Mouse (Mus musculus): ENCODE measurements around the gene Cdc42ep1.

Gene Cdc42ep1

GRCm38 (mm10) chr15:78848467-78848866 is 6.0 kb downstream of the Cdc42ep1 start:
- DNase-seq (ENCODE audit: low spot score in 2 of 2), result peak; percentile 55 to 74

- no peak for DNase-seq (ENCODE audit: low spot score in 2 of 2)
Measured at GRCm38 (mm10) chr15:78849485-78849884, 7.1 kb downstream of the Cdc42ep1 start.

- no peak for DNase-seq (ENCODE audit: low spot score in 2 of 2)
Measured at GRCm38 (mm10) chr15:78850059-78850824, 7.8 kb downstream of the Cdc42ep1 start.

- DNase-seq (ENCODE audit: low spot score in 2 of 2), result no peak
Measured at GRCm38 (mm10) chr15:78850944-78851343, 8.5 kb downstream of the Cdc42ep1 start.

GRCm38 (mm10) chr15:78851505-78852153 is 9.2 kb downstream of the Cdc42ep1 start:
- DNase-seq (ENCODE audit: low spot score in 2 of 2), result peak; percentile 89 to 94

- no peak for DNase-seq (ENCODE audit: low spot score in 2 of 2)
Measured at GRCm38 (mm10) chr15:78855303-78855965, 13.0 kb downstream of the Cdc42ep1 start, which contains the start of gene Lgals2. Gene Lgals2 (minus strand): TSS chr15:78855529.

GRCm38 (mm10) chr15:78857009-78857408 is 14.6 kb downstream of the Cdc42ep1 start:
- peak in 1 of 2 experiments; percentile 42 for DNase-seq (ENCODE audit: low spot score in 2 of 2)

- DNase-seq (ENCODE audit: low spot score in 2 of 2), result no peak
Measured at GRCm38 (mm10) chr15:78859311-78859710, 16.9 kb downstream of the Cdc42ep1 start.

GRCm38 (mm10) chr15:78859714-78860113 is 17.3 kb downstream of the Cdc42ep1 start:
- DNase-seq (ENCODE audit: low spot score in 2 of 2), result no peak

GRCm38 (mm10) chr15:78862280-78862679 is 19.9 kb downstream of the Cdc42ep1 start:
- no peak for DNase-seq (ENCODE audit: low spot score in 2 of 2)

- no peak for DNase-seq (ENCODE audit: low spot score in 2 of 2)
Measured at GRCm38 (mm10) chr15:78863154-78863553, 20.7 kb downstream of the Cdc42ep1 start.

GRCm38 (mm10) chr15:78863852-78864253 is 21.4 kb downstream of the Cdc42ep1 start:
- DNase-seq (ENCODE audit: low spot score in 2 of 2), result no peak

- DNase-seq (ENCODE audit: low spot score in 2 of 2), result no peak
Measured at GRCm38 (mm10) chr15:78868398-78868797, 26.0 kb downstream of the Cdc42ep1 start.

GRCm38 (mm10) chr15:78868826-78869233 is 26.4 kb downstream of the Cdc42ep1 start:
- no peak for DNase-seq (ENCODE audit: low spot score in 2 of 2)

- peak in 1 of 2 experiments; percentile 47 for DNase-seq (ENCODE audit: low spot score in 2 of 2)
Measured at GRCm38 (mm10) chr15:78869775-78870174, 27.4 kb downstream of the Cdc42ep1 start.

GRCm38 (mm10) chr15:78872021-78872608 is 29.7 kb downstream of the Cdc42ep1 start:
- DNase-seq (ENCODE audit: low spot score in 2 of 2), result no peak

- DNase-seq (ENCODE audit: low spot score in 2 of 2), result no peak
Measured at GRCm38 (mm10) chr15:78873803-78874435, 31.5 kb downstream of the Cdc42ep1 start.

GRCm38 (mm10) chr15:78874989-78875388 is 32.6 kb downstream of the Cdc42ep1 start:
- no peak for DNase-seq (ENCODE audit: low spot score in 2 of 2)

- no peak for DNase-seq (ENCODE audit: low spot score in 2 of 2)
Measured at GRCm38 (mm10) chr15:78875537-78875936, 33.1 kb downstream of the Cdc42ep1 start.

GRCm38 (mm10) chr15:78876258-78876696 is 33.9 kb downstream of the Cdc42ep1 start:
- peak; percentile 78 to 86 for DNase-seq (ENCODE audit: low spot score in 2 of 2)

GRCm38 (mm10) chr15:78876991-78877809 is 34.8 kb downstream of the Cdc42ep1 start, which contains the start of gene Gga1:
Gene Gga1 (plus strand): TSS chr15:78877190.
- DNase-seq (ENCODE audit: low spot score in 2 of 2), result peak; percentile 77 to 92

Measured in cerebellum, postnatal 4 days (tissue).